Mouse (Mus musculus): ENCODE measurements at regions not wholly inside any gene's neighbourhood (a gene's known extent, or its start where the extent isn't known, plus 50 kb on each side); places are given as distances from the start of the nearest gene placed in this dataset.

- TF ChIP-seq CTCF (IDR thresholded peaks at IDR 0.05; ENCODE audit: low read depth, low read length), result no peak
- no peak for TF ChIP-seq POLR2A (IDR thresholded peaks at IDR 0.05; ENCODE audit: extremely low read depth, insufficient read depth, low read length)
Observed at GRCm38 (mm10) chr4:148743414-148743844, 60.8 kb upstream of the Casz1 start.

Data from liver, adult 2 months (tissue).